Mouse (Mus musculus): ENCODE results near the gene Cnpy1.

The Cnpy1 gene

GRCm38 (mm10) chr5:28238876-28239275, 6.7 kb downstream of the Cnpy1 start:
- no peak for DNase-seq (ENCODE audit: low spot score)

GRCm38 (mm10) chr5:28238152-28238551, 7.5 kb downstream of the Cnpy1 start:
- peak; percentile 55 for DNase-seq (ENCODE audit: low spot score)

GRCm38 (mm10) chr5:28237715-28238114, 7.9 kb downstream of the Cnpy1 start:
- no peak for DNase-seq (ENCODE audit: low spot score)

- no peak for DNase-seq (ENCODE audit: low spot score)
Measured at GRCm38 (mm10) chr5:28237055-28237454, 8.6 kb downstream of the Cnpy1 start.

- DNase-seq (ENCODE audit: low spot score): no peak
Measured at GRCm38 (mm10) chr5:28236098-28236497, 9.5 kb downstream of the Cnpy1 start.

- no peak for DNase-seq (ENCODE audit: low spot score)
Measured at GRCm38 (mm10) chr5:28232101-28232500, 13.5 kb downstream of the Cnpy1 start.

GRCm38 (mm10) chr5:28219596-28219995, 26.0 kb downstream of the Cnpy1 start:
- no peak for DNase-seq (ENCODE audit: low spot score)

- DNase-seq (ENCODE audit: low spot score): no peak
Measured at GRCm38 (mm10) chr5:28213441-28213840, 32.2 kb downstream of the Cnpy1 start.

GRCm38 (mm10) chr5:28211651-28212310, 33.8 kb downstream of the Cnpy1 start:
- peak; percentile 52 for DNase-seq (ENCODE audit: low spot score)

- DNase-seq (ENCODE audit: low spot score): peak; percentile 43
Measured at GRCm38 (mm10) chr5:28210591-28211550, 34.7 kb downstream of the Cnpy1 start.

GRCm38 (mm10) chr5:28209549-28210431, 35.8 kb downstream of the Cnpy1 start:
- DNase-seq (ENCODE audit: low spot score): peak; percentile 52

- DNase-seq (ENCODE audit: low spot score): no peak
Measured at GRCm38 (mm10) chr5:28208726-28209520, 36.7 kb downstream of the Cnpy1 start.

GRCm38 (mm10) chr5:28207043-28207442, 38.6 kb downstream of the Cnpy1 start:
- no peak for DNase-seq (ENCODE audit: low spot score)

GRCm38 (mm10) chr5:28206448-28206847, 39.2 kb downstream of the Cnpy1 start:
- no peak for DNase-seq (ENCODE audit: low spot score)

GRCm38 (mm10) chr5:28204678-28205077, 40.9 kb downstream of the Cnpy1 start:
- no peak for DNase-seq (ENCODE audit: low spot score)

- DNase-seq (ENCODE audit: low spot score): no peak
Measured at GRCm38 (mm10) chr5:28203086-28203485, 42.5 kb downstream of the Cnpy1 start.

- no peak for DNase-seq (ENCODE audit: low spot score)
Measured at GRCm38 (mm10) chr5:28199089-28199873, 46.3 kb downstream of the Cnpy1 start.

- no peak for DNase-seq (ENCODE audit: low spot score)
Measured at GRCm38 (mm10) chr5:28195473-28195872, 50.1 kb downstream of the Cnpy1 start.

- DNase-seq (ENCODE audit: low spot score): no peak
Measured at GRCm38 (mm10) chr5:28192099-28192454, 53.5 kb downstream of the Cnpy1 start.

Data from retina, embryonic 14.5 days (tissue).